Mouse (Mus musculus) gastrocnemius, postnatal 10 days (tissue): ENCODE data around the gene Ccdc3. TPM values are rescaled to one million over a fixed set of nuclear protein-coding genes. Genes with fewer than 3 reads are reported as not detected.
"Not testable (repeated sequence)": the region's sequence is repeated elsewhere in the genome, so short reads cannot be mapped to it uniquely, and the experiment has no call there.

Source experiments
- DNase-seq: peaks from one replicate; pipeline ENCODE4 v3.0.0; 2021; ENCODE audit warnings: mixed read lengths
- total RNA-seq, 2 experiments: library from RNA; stranded (reverse); gene quantifications; 2 replicates each; pipeline ENCODE4 v1.2.3; 2021

Gene Ccdc3
- total RNA-seq, 2 experiments from 2014 or later: 6.7 to 8.6 TPM

- no peak for DNase-seq
These were observed 77.8 kb downstream of the Ccdc3 start for GRCm38 (mm10) chr2:5215252-5215815.

- DNase-seq: no peak
These were observed 81.6 kb downstream of the Ccdc3 start for GRCm38 (mm10) chr2:5219206-5219605.

GRCm38 (mm10) chr2:5219847-5220375, 82.3 kb downstream of the Ccdc3 start:
- no peak for DNase-seq

GRCm38 (mm10) chr2:5222571-5222970, 85.0 kb downstream of the Ccdc3 start:
- no peak for DNase-seq

GRCm38 (mm10) chr2:5236846-5237482, 99.4 kb downstream of the Ccdc3 start:
- DNase-seq: no peak

GRCm38 (mm10) chr2:5237870-5238269, 100.3 kb downstream of the Ccdc3 start:
- no peak for DNase-seq

GRCm38 (mm10) chr2:5239492-5239891, 101.9 kb downstream of the Ccdc3 start:
- DNase-seq: no peak

GRCm38 (mm10) chr2:5241469-5241897, 103.9 kb downstream of the Ccdc3 start:
- DNase-seq: peak; percentile 59

- not testable (repeated sequence) for DNase-seq
These were observed 111.6 kb downstream of the Ccdc3 start for GRCm38 (mm10) chr2:5249199-5249598.

- peak; percentile 60 for DNase-seq
These were observed 112.4 kb downstream of the Ccdc3 start for GRCm38 (mm10) chr2:5249969-5250368.

- DNase-seq: no peak
These were observed 120.7 kb downstream of the Ccdc3 start for GRCm38 (mm10) chr2:5258250-5258649.

GRCm38 (mm10) chr2:5262279-5262678, 124.7 kb downstream of the Ccdc3 start:
- no peak for DNase-seq

- no peak for DNase-seq
These were observed 130.4 kb downstream of the Ccdc3 start for GRCm38 (mm10) chr2:5267980-5268379.

Other genes with a start within 250 kb of the Ccdc3 start
- gene Phyh, start 218.8 kb upstream of the Ccdc3 start, total RNA-seq: 10 to 100 TPM; 71.6 to 83.9 TPM
- gene Ucma, start 161.7 kb upstream of the Ccdc3 start, total RNA-seq: under 1 TPM in 1 of 2 experiments, not detected in 1; 0.75 TPM
- gene Mcm10, start 125.0 kb upstream of the Ccdc3 start, total RNA-seq: 1 to 10 TPM; 2.3 to 4.7 TPM
- 10 to 100 TPM; 23.5 to 26.4 TPM for gene Optn, start 73.7 kb upstream of the Ccdc3 start, total RNA-seq